Mouse (Mus musculus) CH12.LX (cell line): Measurements from ENCODE around the gene Nab1. TPM values are rescaled to one million over a fixed set of nuclear protein-coding genes. Genes with fewer than 3 reads are reported as not detected.

Experiments used
- DNase-seq: peaks from one replicate; pipeline ENCODE4 v3.0.0-alpha.2; 2013; ENCODE audit errors: extremely low read depth
- H3K27ac ChIP-seq: 2 replicates; pipeline ENCODE4 v1.5.1; 2012; ENCODE audit warnings: low read depth, mild to moderate bottlenecking, control low read depth, moderate library complexity; ENCODE audit not compliant: insufficient read depth
- H3K27me3 ChIP-seq: replicated peaks from 2 replicates; pipeline ENCODE3; 2012; ENCODE audit warnings: inconsistent platforms
- H3K36me3 ChIP-seq, 2 experiments: replicated peaks in 1 of 2; 2 replicates each; pipeline versions ENCODE3 to v1.6.1; 2012; ENCODE audit warnings: inconsistent platforms in 1 of 2, low read length in 1 of 2, mild to moderate bottlenecking in 1 of 2, mixed read lengths in 1 of 2, moderate library complexity in 1 of 2; ENCODE audit not compliant: control insufficient read depth in 1 of 2, insufficient read depth in 1 of 2
- H3K4me1 ChIP-seq, 2 experiments: 2 replicates each; pipeline ENCODE4 v1.6.1; 2012; ENCODE audit warnings: inconsistent platforms in 1 of 2, moderate library complexity in 1 of 2; ENCODE audit not compliant: insufficient read depth in 2 of 2, control insufficient read depth in 1 of 2
- H3K4me2 ChIP-seq: 2 replicates; pipeline ENCODE4 v1.6.1; 2012; ENCODE audit warnings: low read depth, mild to moderate bottlenecking, control low read depth; ENCODE audit not compliant: poor library complexity, insufficient read depth, severe bottlenecking
- H3K4me3 ChIP-seq, 3 experiments: fragments of 150-350 bp in 1 of 3; sonication (generic) in 1 of 3; replicated peaks in 1 of 3; 2 replicates each; pipeline versions ENCODE3 to v1.5.1; 2011 to 2012; ENCODE audit warnings: low read depth in 2 of 3, low read length in 2 of 3, mild to moderate bottlenecking in 2 of 3, moderate library complexity in 2 of 3, control low read depth in 1 of 3, improper control_type of control experiment in 1 of 3, inconsistent platforms in 1 of 3, mixed read lengths in 1 of 3; ENCODE audit not compliant: poor library complexity in 1 of 3
- H3K79me2 ChIP-seq: replicated peaks from 2 replicates; pipeline ENCODE4 v1.6.1; 2012; ENCODE audit warnings: mild to moderate bottlenecking, moderate library complexity; ENCODE audit not compliant: control insufficient read depth, poor library complexity, insufficient read depth, severe bottlenecking; ENCODE audit errors: extremely low read depth
- H3K9ac ChIP-seq: 2 replicates; pipeline ENCODE4 v1.6.1; 2012; ENCODE audit warnings: low read depth, mild to moderate bottlenecking, control low read depth, moderate library complexity; ENCODE audit not compliant: insufficient read depth
- H3K9me3 ChIP-seq: replicated peaks from 2 replicates; pipeline ENCODE3; 2012; ENCODE audit warnings: low read length, inconsistent platforms, mixed read lengths
- BHLHE40 ChIP-seq: IDR thresholded peaks from 2 replicates; pipeline ENCODE4 v1.6.1; 2011; ENCODE audit warnings: mild to moderate bottlenecking, low read depth, low read length, improper control_type of control experiment
- E2F4 ChIP-seq: IDR thresholded peaks from 2 replicates; pipeline ENCODE4 v1.6.1; 2011; ENCODE audit warnings: low read depth, low read length, improper control_type of control experiment; ENCODE audit not compliant: insufficient replicate concordance
- ELF1 ChIP-seq: IDR thresholded peaks from 2 replicates; pipeline ENCODE4 v1.6.1; 2014; ENCODE audit warnings: low read depth, mild to moderate bottlenecking, inconsistent platforms, low read length, improper control_type of control experiment
- EP300 ChIP-seq: IDR thresholded peaks from 2 replicates; pipeline ENCODE4 v1.6.1; 2011; ENCODE audit warnings: low read length, improper control_type of control experiment
- ETS1 ChIP-seq: conservative IDR thresholded peaks from 2 replicates; pipeline ENCODE4 v1.6.1; 2012; ENCODE audit warnings: low read depth, mild to moderate bottlenecking, inconsistent platforms, low read length, improper control_type of control experiment, moderate library complexity
- GABPA ChIP-seq: IDR thresholded peaks from 2 replicates; pipeline ENCODE4 v1.6.1; 2012; ENCODE audit warnings: low read depth, low read length, improper control_type of control experiment, inconsistent platforms; ENCODE audit not compliant: insufficient replicate concordance
- HCFC1 ChIP-seq: IDR thresholded peaks from 2 replicates; pipeline ENCODE4 v1.6.1; 2012; ENCODE audit warnings: low read depth, mild to moderate bottlenecking, inconsistent platforms, low read length, improper control_type of control experiment
- JUN ChIP-seq: IDR thresholded peaks from 2 replicates; pipeline ENCODE4 v1.6.1; 2011; ENCODE audit warnings: low read depth, mild to moderate bottlenecking, low read length, improper control_type of control experiment, moderate library complexity; ENCODE audit not compliant: insufficient read depth
- JUND ChIP-seq: conservative IDR thresholded peaks from 2 replicates; pipeline ENCODE4 v1.6.1; 2011; ENCODE audit warnings: low read depth, low read length, improper control_type of control experiment
- KAT2A ChIP-seq: IDR thresholded peaks from 2 replicates; pipeline ENCODE4 v1.6.1; 2012; ENCODE audit warnings: low read length, improper control_type of control experiment, inconsistent platforms; ENCODE audit not compliant: insufficient replicate concordance
- MAFK ChIP-seq: IDR thresholded peaks from 2 replicates; pipeline ENCODE4 v1.6.1; 2011; ENCODE audit warnings: low read length, improper control_type of control experiment; ENCODE audit not compliant: insufficient replicate concordance
- MAX ChIP-seq: IDR thresholded peaks from 2 replicates; pipeline ENCODE4 v1.6.1; 2011; ENCODE audit warnings: low read length, improper control_type of control experiment
- MAZ ChIP-seq: IDR thresholded peaks from 2 replicates; pipeline ENCODE4 v1.6.1; 2012; ENCODE audit warnings: low read depth, mild to moderate bottlenecking, inconsistent platforms, low read length, improper control_type of control experiment, moderate library complexity
- MEF2A ChIP-seq: IDR thresholded peaks from 2 replicates; pipeline ENCODE4 v1.6.1; 2014; ENCODE audit warnings: low read depth, mild to moderate bottlenecking, inconsistent platforms, low read length, improper control_type of control experiment, borderline replicate concordance
- MXI1 ChIP-seq: IDR thresholded peaks from 2 replicates; pipeline ENCODE4 v1.6.1; 2011; ENCODE audit warnings: mild to moderate bottlenecking, low read depth, low read length, improper control_type of control experiment
- MYC ChIP-seq: IDR thresholded peaks from 2 replicates; pipeline ENCODE4 v1.6.1; 2011; ENCODE audit warnings: low read depth, mild to moderate bottlenecking, improper control_type of control experiment, low read length
- NELFE ChIP-seq: IDR thresholded peaks from 2 replicates; pipeline ENCODE4 v1.6.1; 2011; ENCODE audit warnings: low read depth, low read length, improper control_type of control experiment
- NRF1 ChIP-seq: IDR thresholded peaks from 2 replicates; pipeline ENCODE4 v1.6.1; 2014; ENCODE audit warnings: low read depth, mild to moderate bottlenecking, inconsistent platforms, low read length, improper control_type of control experiment, moderate library complexity
- POLR2A ChIP-seq: IDR thresholded peaks from 2 replicates; pipeline ENCODE4 v1.6.1; 2011; ENCODE audit warnings: low read depth, mild to moderate bottlenecking, improper control_type of control experiment, low read length
- RCOR1 ChIP-seq: conservative IDR thresholded peaks from 2 replicates; pipeline ENCODE4 v1.6.1; 2012; ENCODE audit warnings: low read depth, mild to moderate bottlenecking, inconsistent platforms, low read length, improper control_type of control experiment
- TBP ChIP-seq: conservative IDR thresholded peaks from 2 replicates; pipeline ENCODE4 v1.6.1; 2011; ENCODE audit warnings: low read depth, low read length, improper control_type of control experiment
- TCF12 ChIP-seq: IDR thresholded peaks from 2 replicates; pipeline ENCODE4 v1.6.1; 2014; ENCODE audit warnings: low read depth, mild to moderate bottlenecking, inconsistent platforms, low read length, improper control_type of control experiment
- USF1 ChIP-seq: IDR thresholded peaks from 2 replicates; pipeline ENCODE4 v1.6.1; 2014; ENCODE audit warnings: low read depth, mild to moderate bottlenecking, inconsistent platforms, low read length, improper control_type of control experiment
- ZC3H11A ChIP-seq: IDR thresholded peaks from 2 replicates; pipeline ENCODE4 v1.6.1; 2012; ENCODE audit warnings: low read depth, mild to moderate bottlenecking, inconsistent platforms, low read length, improper control_type of control experiment
- ZMIZ1 ChIP-seq: IDR thresholded peaks from 2 replicates; pipeline ENCODE4 v1.6.1; 2012; ENCODE audit warnings: low read depth, mild to moderate bottlenecking, inconsistent platforms, low read length, improper control_type of control experiment
- ZNF384 ChIP-seq: IDR thresholded peaks from 2 replicates; pipeline ENCODE4 v1.6.1; 2012; ENCODE audit warnings: low read depth, low read length, improper control_type of control experiment, inconsistent platforms
- dilution Hi-C: fragments of 300-500 bp; cut with MboI; formaldehyde crosslinking; loops from 2 replicates; pipeline ENCODE4 v1.14.3; 2020; ENCODE audit warnings: low sequenced_read_pairs; ENCODE audit not compliant: extremely low pct_unique_long_range_greater_than_20kb, extremely low pct_ligation_motif_present
- in situ Hi-C: fragments of 300-500 bp; cut with MboI; formaldehyde crosslinking; loops from 3 replicates; pipeline ENCODE4 v1.14.3; 2019; ENCODE audit warnings: low sequenced_read_pairs, low pct_ligation_motif_present, low pct_unique_long_range_greater_than_20kb, mixed read lengths
- polyA plus RNA-seq: library from polyadenylated mRNA; unstranded; fragments of >175 nt; gene quantifications from 2 replicates; pipeline ENCODE4 v1.2.1, GENCODE M21; 2012; ENCODE audit warnings: low read depth; ENCODE audit not compliant: insufficient read length
- total RNA-seq, 2 experiments: library from RNA; depleted of rRNA; stranded (reverse); fragments of 300-350 nt in 1 of 2; fragments of >200 nt in 1 of 2; gene quantifications; 2 replicates each; pipeline ENCODE4 v1.2.3; 2012 to 2014

Nab1 gene
- total and polyA plus RNA-seq, 3 experiments, result 13.8 to 18.9 (median 18.7) TPM

DNA sequence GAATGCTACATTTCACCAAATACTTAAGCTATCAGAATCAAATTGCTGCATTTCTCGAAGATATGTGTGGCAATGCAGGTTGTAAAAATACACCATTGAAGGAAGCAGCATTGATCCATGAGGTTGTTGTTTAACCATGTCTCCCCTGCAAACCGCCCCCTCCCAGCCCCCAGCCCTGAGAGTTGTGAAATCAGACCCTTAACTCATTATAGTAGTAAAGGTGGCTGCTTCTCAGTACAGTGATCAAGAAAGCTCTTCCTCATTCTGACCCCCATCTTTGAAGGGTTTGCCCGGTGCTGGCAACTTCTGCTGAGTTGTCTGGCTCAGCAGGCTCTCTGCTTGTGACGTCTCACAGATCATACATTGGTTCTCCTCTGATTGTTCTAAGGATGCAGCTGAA lies 66.4 kb downstream of the Nab1 start:
- no peak overlapping the region for H3K4me2 ChIP-seq
- in situ Hi-C loops, result no loop called here

DNA sequence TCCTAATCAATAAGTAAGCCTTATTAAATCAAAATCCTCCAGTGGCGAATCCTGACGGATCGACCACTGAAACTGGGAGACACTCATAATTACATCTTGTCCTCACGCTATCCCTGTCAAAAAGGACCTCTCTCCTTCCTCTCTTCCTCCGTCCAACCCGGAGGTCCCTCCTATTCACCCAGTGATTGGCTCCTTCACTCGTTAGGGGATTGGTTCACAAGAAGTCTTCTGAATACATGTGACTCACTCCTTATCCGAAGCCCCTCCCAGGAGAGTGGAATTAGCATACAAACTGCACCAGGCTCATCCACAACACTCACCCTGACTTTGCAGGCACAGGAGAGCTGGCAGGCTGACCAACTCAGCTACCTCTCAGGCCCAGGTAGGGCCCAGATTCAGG lies 68.7 kb downstream of the Nab1 start:
- H3K4me2 ChIP-seq, result no peak overlapping the region
- H3K4me1 ChIP-seq, result peaks cover 10 to 51% of the 10 kb centered on the region in 2 experiments
- TF ChIP-seq MAX (no peak), MEF2A (no peak), MXI1 (no peak), ZNF384 (no peak), RCOR1 (no peak), JUN (no peak), NELFE (no peak), EP300 (no peak), BHLHE40 (no peak), ELF1 (no peak), POLR2A (no peak), ZC3H11A (no peak), ZMIZ1 (no peak), MYC (no peak)
- TF ChIP-seq, all 38 proteins: peak for 0
- Histone ChIP-seq H3K9ac (no peak overlapping the region), H3K79me2 (no peaks in the 10 kb centered on the region), H3K27me3 (no peaks in the 10 kb centered on the region), H3K9me3 (no peaks in the 10 kb centered on the region), H3K36me3 (no peaks in the 10 kb centered on the region), H3K4me3 (peak overlapping the region in 1 of 3 experiments; percentile 40), H3K27ac (no peak overlapping the region)
- in situ Hi-C loops (no loop called here), dilution Hi-C loops (no loop called here)
- DNase-seq, result no peak

More for the DNA sequence above, 66.4 kb downstream of the Nab1 start:
- peaks cover 8 to 39% of the 10 kb centered on the region in 2 experiments for H3K4me1 ChIP-seq
- TF ChIP-seq MYC (no peak), JUN (no peak), NRF1 (no peak), HCFC1 (no peak), USF1 (no peak), ZNF384 (no peak), TBP (no peak), MAFK (no peak), ETS1 (no peak), MXI1 (no peak), MEF2A (no peak), ZMIZ1 (no peak), RCOR1 (no peak), JUND (no peak), MAZ (no peak), TCF12 (no peak), KAT2A (no peak), ELF1 (no peak), E2F4 (no peak), GABPA (no peak)
- no peaks in the 10 kb centered on the region for H3K36me3 ChIP-seq
- DNase-seq, result no peak
- H3K4me3 ChIP-seq, result no peak overlapping the region
- no peaks in the 10 kb centered on the region for H3K79me2 ChIP-seq
- no peak overlapping the region for H3K27ac ChIP-seq
- no peaks in the 10 kb centered on the region for H3K9me3 ChIP-seq
- no peak overlapping the region for H3K9ac ChIP-seq
- dilution Hi-C loops, result no loop called here
- H3K27me3 ChIP-seq, result no peaks in the 10 kb centered on the region
